Mouse (Mus musculus): ENCODE measurements around the gene Gal3st2.
"Not testable (repeated sequence)": the region's sequence is repeated elsewhere in the genome, so short reads cannot be mapped to it uniquely, and the experiment has no call there.

Gene Gal3st2

DNA sequence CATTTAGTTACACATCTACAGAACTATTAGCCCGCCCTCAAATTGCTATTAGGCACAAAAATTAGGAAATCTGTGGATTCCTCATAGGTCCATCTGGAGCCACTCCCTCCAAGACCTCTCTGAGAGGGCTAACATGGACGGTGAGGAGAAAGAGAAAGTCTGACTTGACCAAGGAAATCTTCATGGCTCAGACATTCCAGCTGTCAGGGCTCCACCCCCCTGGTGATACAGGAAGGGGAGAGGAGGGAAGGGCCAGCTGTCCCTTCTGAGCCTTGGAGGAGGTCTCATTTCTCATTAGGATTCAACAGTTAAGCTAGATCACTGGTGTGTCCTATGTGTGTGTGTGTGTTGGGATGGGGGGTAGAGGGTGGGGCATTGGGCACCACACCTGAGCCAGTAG, at the start of gene Gal3st2:
TSS of gene Gal3st2 (plus strand) at position 259 of the 400 bp plus-strand sequence.
- DNase-seq (ENCODE audit: low read depth, low spot score): not testable (repeated sequence)

DNA sequence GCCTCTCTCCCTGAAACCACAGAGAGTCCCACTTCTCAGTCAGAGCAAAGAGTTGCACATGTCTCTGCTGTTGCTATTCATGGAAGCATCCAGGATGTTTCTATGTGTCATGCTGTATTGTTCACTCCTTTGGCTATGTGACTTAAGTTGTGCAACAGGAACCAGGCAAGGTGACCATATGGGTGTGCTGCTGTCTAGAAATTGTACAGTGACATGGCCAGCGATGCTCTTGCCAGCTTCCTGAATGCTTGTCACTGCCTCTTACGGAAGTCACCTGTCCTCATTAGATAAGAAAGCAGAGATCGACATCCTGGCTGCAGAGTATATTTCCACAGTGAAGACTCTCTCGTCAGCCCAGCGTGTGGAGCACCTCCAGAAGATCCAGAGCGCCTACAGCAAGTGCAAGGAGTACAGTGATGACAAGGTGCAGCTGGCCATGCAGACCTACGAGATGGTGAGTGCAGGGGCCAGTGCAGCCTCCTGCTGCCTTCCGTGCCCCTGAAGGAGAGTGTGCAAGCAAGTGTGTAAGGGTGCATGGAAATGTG, 49.5 kb upstream of the Gal3st2 start:
- no peak for DNase-seq (ENCODE audit: low read depth, low spot score)

- no peak for DNase-seq (ENCODE audit: low read depth, low spot score)
Observed at GRCm38 (mm10) chr1:93817823-93818532, 43.1 kb upstream of the Gal3st2 start.

- no peak for DNase-seq (ENCODE audit: low read depth, low spot score)
Observed at GRCm38 (mm10) chr1:93818722-93819121, 42.4 kb upstream of the Gal3st2 start.

DNA sequence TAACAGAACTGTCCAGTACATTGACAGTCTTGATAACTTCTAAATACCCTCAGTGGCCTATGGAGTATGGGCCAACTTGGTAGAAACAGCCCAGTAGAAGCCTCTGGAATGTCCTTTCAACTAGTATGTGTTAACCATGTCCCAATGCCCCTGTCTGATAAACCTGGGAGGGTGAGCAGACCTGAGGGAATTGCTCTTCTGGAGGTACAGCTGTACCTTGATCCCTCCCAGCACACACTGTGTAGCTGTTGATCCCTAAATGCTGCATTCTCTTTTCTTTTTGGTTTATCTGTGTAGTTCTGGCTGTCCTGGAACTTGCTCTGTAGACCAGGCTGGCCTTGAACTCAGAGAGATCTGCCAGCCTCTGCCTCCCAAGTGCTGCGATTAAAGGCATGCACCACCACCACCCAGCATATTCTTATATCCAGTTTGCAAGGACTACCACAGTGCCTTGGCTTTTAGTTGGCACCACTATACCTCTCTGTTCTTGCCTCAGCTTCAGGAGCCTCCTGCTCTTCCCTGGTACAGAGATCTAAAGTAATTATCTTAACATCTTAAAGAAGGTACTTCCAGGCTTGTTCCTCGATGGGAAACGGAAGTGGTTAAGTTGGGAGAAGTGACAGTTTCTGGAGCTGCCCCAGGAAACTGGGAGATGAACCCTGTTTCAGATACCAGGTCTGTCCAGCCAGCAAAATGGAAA, 37.2 kb upstream of the Gal3st2 start:
- DNase-seq (ENCODE audit: low read depth, low spot score): no peak

DNA sequence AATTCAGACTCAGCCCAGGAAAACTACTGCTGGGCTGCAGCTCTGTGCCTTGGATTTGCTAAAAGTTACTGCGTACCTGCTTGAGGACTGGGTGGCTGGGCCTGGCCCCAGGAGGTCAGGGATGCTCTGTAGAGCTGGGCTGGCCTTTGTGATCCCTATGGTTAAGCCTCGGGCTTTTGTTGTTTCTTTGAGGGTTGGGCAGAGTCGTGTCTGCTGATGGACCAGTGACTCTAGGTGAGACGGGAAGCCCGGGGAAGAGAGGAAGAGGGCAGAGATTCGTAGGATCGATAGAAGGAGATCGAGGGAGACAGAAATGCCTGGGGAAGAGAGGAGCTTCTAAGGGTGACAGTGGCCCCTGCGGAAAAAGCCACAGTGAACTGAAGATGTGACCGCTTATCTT, 36.5 kb upstream of the Gal3st2 start, which contains the start of gene D2hgdh:
TSS of gene D2hgdh (plus strand) at position 301 of the 400 bp plus-strand sequence.
- no peak for DNase-seq (ENCODE audit: low read depth, low spot score)

GRCm38 (mm10) chr1:93825105-93825674, 35.9 kb upstream of the Gal3st2 start:
- DNase-seq (ENCODE audit: low read depth, low spot score): peak; percentile 99

DNA sequence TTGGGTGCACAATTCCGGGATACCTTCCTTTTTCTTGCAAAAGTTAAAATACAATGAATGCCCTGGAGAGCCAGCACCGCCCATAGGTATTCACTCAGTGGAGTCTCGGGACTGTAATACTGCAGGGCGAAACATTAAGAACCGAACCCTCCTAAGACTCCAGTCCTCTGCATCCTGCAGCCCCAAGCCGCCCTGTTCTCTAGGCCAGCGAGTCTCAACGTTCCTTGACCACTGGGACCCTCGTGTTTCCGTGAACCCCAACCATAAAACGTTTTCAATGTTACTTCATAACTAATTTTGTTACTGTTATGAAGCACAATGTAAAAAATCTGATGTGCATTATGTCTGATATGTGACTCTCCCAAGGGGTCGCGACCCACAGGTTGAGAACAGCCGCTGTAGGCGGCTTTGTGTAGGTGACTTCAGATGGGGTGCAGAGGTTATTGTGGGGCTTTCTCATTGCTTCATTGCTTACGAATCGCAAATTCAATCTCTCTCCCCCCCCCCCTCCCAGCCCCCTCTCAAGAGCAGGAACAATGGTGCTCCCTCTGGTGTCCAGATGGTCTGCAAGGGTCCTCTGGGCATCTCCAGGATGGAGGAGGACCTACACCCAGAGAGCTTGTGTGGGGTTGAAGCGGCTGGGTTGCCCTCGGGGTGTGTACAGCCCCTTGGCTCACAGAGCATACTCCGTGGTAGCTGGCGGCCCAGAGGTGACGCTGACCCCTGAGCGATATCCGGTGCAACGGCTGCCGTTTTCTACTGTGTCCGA, 35.2 kb upstream of the Gal3st2 start:
- DNase-seq (ENCODE audit: low read depth, low spot score): no peak

- DNase-seq (ENCODE audit: low read depth, low spot score): no peak
Observed at GRCm38 (mm10) chr1:93826540-93826835, 34.6 kb upstream of the Gal3st2 start.

- DNase-seq (ENCODE audit: low read depth, low spot score): not testable (repeated sequence)
Observed at GRCm38 (mm10) chr1:93832754-93833360, 28.2 kb upstream of the Gal3st2 start.

DNA sequence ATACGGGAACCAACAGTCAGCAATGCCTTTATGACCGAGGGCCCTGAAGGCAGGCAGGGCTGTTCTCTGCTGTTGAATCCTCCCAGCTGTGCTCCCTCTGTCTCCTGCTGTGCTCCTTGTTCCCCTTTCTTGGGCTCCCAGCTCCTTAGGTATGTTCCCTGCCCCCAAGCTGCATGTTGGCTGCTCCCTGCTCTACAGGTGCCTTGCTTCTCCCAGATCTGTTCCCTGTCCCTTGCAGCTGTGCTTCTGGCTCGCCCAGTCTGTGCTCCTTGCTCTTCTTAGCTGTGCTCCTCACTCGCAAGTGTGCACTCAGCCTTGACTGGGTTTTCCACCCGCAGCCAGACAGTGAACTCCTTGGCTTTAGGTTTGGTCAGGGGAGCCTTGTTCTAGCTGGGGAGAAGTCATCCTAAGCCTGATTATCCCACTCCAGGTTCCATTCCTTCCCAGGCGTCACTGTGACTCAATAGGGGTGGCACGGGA, 26.4 kb upstream of the Gal3st2 start:
- no peak for DNase-seq (ENCODE audit: low read depth, low spot score)

DNA sequence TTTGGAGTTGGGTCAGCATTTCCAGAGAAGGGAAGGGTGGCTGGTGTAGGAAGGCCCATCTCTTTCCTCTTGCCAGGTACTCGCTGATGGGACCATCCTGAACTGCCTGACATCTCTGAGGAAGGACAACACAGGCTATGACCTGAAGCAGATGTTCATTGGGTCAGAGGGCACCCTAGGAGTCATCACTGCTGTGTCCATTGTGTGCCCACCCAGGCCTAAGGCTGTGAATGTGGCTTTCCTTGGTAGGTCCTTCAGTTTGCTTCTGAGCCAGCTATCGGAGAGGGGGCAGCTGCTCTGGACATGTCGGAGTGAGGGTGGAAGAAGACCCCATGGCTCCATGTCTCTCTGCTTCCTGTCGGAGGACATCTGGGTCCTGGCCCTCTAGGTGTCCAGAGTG, 25.9 kb upstream of the Gal3st2 start:
- DNase-seq (ENCODE audit: low read depth, low spot score): no peak

DNA sequence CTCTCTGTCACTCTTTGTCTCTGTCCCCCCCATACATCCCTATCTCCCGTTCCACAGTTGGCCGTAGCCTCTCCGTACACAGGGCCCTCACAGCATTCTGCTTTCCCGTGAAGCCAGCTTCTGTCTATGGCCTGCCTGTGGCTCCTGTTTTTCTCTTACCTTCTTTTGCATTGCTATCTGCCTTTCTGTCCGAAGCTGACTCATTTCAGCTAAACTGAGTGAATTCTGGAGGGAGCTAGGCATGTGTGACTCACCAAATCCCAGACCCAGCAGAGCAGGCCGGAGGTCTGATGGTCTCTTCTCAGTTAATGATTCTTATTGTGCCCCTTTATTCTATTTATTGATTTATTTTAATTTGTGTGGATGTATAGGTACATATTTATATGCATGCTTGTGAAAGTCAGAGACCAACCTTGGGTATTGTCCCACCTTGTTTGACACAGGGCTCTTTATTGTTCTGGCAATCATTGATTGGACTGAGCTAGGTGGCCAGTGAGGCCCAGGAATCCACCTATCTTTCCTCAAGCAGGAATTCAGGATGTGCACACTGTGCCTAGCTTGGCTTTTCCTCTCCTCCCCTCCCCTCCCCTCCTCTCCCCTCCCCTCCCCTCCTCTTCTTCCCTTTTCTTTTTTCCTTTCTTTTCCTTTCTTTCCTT, 25.1 kb upstream of the Gal3st2 start:
- DNase-seq (ENCODE audit: low read depth, low spot score): no peak

DNA sequence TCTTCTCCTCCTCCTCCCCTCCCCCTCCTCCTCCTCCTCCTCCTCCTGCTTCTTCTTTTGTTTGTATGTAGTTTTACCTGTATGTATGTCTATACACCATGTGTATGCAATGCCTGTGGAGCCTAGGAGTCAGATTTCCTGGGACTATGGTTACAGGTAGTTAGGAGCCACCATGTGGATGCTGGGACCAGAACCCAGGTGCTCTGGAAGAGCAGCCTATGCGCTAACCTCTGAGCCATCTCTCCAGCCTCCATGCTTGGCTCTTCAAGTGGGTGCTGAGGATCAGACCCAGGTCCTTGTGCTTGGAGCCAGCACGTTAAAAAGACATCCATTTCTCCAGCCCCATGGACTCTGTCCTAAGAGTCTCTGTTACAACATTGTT, 24.6 kb upstream of the Gal3st2 start:
- DNase-seq (ENCODE audit: low read depth, low spot score): no peak

GRCm38 (mm10) chr1:93837335-93837734, 23.8 kb upstream of the Gal3st2 start:
- no peak for DNase-seq (ENCODE audit: low read depth, low spot score)

GRCm38 (mm10) chr1:93838569-93838968, 22.5 kb upstream of the Gal3st2 start:
- DNase-seq (ENCODE audit: low read depth, low spot score): not testable (repeated sequence)

GRCm38 (mm10) chr1:93845766-93846366, 15.2 kb upstream of the Gal3st2 start:
- DNase-seq (ENCODE audit: low read depth, low spot score): not testable (repeated sequence)

DNA sequence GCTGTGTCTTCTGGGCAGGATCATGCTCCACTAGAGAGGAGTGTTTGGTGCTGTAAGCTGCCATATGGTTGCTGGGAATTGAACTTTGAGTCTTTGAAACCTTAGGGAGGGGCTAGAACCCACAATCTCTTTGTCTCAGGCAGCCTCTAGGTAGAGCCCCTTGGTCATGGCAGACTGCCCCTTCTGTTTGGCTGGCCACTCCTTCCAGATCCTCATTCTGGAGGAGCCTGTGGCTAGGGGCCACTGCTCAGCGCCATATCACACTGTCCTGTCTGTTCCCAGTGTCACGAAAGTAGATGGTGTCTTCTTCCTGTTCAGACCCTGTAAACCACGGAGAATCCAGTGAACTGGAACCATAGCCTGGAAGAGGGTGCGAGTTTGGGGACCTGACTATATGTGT, 5.3 kb upstream of the Gal3st2 start:
- not testable (repeated sequence) for DNase-seq (ENCODE audit: low read depth, low spot score)

- DNase-seq (ENCODE audit: low read depth, low spot score): peak; percentile 18
Observed at GRCm38 (mm10) chr1:93857370-93857769, 3.7 kb upstream of the Gal3st2 start.

DNA sequence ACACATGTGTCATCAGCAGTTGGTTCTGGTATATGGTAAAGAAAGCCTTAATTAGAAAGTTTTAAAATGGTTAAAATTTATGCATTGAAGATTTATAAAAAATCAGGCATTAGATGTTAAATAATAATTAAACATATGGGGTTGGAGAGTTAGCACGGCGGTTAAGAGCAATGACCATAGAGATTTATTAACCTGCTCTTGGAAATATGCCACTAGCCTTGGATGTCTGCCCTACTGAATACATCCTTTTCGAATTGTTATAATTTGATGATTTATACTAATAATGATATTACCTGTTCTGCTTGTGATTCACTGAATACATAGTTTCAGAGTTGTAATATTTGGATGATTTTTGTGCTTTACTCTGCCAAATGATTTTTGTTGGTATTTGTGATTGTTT, 3.1 kb upstream of the Gal3st2 start:
- DNase-seq (ENCODE audit: low read depth, low spot score): no peak

Measured in telencephalon, adult 2 months (tissue).